Mouse (Mus musculus): ENCODE data around the gene Serpina3n.

GRCm38 (mm10) chr12:104459377-104459776 lies 52.8 kb downstream of the Serpina3n start:
- TF ChIP-seq CTCF (IDR thresholded peaks at IDR 0.05; ENCODE audit: low read depth, low read length) (peak; percentile 66), POLR2A (IDR thresholded peaks at IDR 0.05; ENCODE audit: insufficient read depth, low read length) (no peak), EP300 (IDR thresholded peaks at IDR 0.05; ENCODE audit: insufficient read depth, low read depth, low read length) (no peak)

All from ES-Bruce4 (cell line).